Mouse (Mus musculus) CD4-positive naive resting alpha-beta T cell, adult 76 days (primary cell): ENCODE results near the gene Scly. TPM values are rescaled to one million over a fixed set of nuclear protein-coding genes. Genes with fewer than 3 reads are reported as not detected.

Experiments used
- total RNA-seq: library from RNA; stranded (reverse); gene quantifications from one replicate; pipeline ENCODE4 v1.2.4, GENCODE M21; 2023

Scly gene
- total RNA-seq: 16.3 TPM

DNA sequence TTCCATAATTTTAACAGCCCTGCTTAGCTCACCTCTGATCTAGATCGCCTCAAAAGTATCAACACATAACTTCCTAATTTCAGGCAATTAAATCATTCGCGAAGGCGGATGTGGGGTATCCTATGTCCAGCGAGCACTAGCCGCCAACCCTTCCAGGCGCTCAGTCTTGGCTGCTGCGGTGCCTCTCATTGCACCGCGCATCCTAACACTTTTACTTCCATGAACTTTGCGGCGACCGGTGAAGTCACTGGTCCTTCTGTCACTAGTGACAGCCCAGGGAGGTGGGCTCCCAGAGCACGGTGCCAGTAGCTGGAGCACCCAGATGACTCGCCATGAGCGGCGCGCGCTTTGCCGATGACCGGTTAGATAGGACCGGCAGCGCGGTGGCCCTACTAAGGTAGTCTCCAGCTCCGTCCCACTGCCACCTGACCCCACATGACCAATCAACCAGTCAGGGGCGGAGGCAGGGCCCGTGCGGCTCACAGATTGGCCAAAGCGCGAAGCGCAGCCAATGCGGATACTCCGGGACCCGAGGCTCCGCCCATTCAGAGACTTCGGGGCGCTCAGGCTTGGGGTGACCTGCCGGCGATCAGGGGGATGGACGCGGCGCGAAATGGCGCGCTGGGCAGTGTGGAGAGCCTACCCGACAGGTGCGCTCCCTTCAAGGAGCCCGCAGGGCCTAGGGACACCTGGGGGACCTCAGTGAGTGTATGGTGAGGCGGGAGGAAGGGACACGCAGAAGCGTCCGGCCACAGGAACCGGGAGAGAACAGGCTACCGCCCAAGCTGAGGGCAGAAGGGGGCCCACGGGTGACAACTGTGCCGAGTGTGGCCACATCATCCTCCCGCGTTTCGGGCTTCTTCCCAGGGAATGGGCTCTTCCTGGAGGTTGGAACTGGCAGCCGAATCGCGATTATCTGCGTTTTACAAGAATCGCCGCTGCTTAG lies at the start of gene Scly:
Scly (plus strand) TSS at position 540 of the 946 bp plus-strand sequence.

DNA sequence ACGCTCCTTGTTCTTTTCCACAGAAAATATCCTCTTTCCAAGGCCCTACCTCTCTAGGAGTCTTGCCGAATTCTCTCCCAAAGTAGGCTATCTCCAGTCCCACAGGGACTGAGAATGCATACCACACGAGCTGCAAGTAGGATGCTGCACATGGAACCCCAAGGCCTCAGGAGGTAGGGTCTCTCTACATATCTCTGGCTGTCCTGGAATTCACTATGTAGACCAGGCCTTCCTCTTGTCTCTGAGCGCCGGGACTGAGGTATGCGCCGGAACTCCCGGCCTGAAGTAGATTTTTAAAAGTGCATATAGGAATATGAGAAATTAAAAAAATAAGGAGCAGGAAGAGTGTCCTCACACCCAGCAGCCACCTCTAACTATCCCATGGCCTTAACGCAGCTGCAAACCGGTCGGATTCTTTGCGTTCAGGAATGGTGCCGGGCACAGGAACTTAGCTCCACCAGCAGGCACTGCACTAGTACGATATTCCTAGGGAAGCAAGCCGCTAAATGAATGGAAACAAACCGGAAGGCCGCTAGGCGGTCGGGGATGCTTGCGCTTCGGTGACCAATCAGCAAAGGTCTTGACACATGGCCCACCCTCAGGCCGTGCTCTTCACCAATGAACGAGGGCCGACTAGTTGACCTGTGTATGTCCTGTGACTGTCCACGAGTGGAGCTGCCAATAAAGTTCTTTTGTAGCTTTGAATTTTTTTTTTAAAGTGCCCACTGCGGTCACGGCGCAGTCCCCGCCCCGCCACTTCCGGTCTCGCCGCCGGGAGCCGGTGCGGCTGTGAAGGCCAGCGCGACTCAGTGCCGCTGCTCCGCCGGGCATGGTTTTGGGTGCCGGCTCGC lies 48.3 kb upstream of the Scly start, which contains the start of gene Ube2f:
Ube2f (plus strand) TSS at position 741 of the 851 bp plus-strand sequence.

GRCm38 (mm10) chr1:91321760-91322438 lies 23.8 kb downstream of the Scly start, which contains the start of gene Espnl:
Gene Espnl (plus strand): TSS chr1:91322075.

DNA sequence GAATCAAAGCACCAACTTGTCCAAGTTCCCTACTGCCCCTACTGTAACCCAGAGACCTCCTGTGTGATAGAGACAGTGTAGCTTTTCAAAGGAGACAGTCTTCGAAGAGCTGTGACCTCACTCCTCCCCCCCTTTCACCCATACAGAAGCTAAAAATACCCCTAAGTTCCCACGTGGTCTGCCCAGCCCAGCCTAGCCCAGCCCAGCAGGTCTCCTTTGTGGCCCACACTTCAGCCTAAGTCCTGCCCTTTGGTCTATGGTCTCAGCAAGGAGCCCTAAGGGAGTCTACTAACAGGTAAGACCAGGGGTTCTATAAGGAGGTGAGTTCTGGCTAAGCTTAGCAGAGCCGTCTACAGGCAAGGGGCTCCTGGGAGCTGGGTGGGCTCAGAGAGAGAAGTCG lies 52.7 kb downstream of the Scly start, which contains the start of gene Klhl30:
Klhl30 (plus strand) TSS at position 176 of the 400 bp plus-strand sequence.

DNA sequence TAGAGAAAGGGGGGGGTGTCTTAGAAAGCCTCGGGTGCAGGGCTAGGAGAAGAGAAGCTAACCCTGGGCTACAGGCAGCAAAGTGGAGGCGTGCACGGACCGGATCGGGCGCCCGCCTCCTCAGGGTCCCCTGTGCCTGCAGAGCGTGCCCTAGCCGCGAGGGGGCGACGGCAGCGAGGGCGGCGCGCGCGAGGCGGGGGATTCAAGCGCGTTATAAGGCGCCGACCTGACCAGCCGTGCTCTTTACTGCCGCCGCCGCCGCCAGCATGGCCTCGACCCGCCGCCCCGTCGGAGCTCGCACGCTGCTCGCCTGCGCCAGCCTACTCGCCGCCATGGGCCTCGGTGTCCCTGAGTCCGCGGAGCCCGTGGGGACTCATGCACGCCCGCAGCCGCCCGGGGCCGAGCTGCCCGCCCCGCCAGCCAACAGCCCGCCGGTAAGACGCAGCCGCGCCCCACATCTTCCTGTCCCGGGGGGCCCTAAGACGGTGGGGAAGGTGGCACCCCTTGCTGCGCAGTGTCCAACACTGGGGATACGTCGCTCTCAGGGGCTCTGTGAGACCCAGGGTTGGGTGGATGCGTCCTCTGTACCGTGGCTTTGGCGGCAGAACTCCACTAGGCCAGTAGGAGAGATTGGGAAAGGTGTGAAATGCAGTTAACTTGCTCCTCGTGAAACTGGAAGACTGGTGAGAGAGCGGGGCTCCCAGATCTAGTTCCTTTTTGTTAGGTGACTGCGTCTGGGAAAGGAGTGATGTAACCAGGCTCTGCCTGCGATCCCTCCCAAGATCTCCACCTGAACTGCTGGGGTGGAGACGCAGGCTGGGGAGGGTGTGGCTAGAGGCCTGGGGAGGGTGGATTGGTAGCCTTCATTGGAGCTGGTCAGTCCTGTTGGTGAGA lies 68.3 kb downstream of the Scly start, which contains the start of gene Erfe:
Erfe (plus strand) TSS at position 216 of the 894 bp plus-strand sequence.

Other genes starting within 250 kb of the Scly start
- 0.82 TPM for gene Rbm44, start 153.2 kb upstream of the Scly start, total RNA-seq
- gene Ramp1, start 118.5 kb upstream of the Scly start, total RNA-seq: 17.5 TPM
- 55.4 TPM for gene Ube2f, start 48.0 kb upstream of the Scly start, total RNA-seq
- gene Espnl, start 23.7 kb downstream of the Scly start, total RNA-seq: 0.23 TPM
- gene Klhl30, start 52.7 kb downstream of the Scly start, total RNA-seq: not detected
- 0.62 TPM for gene Erfe, start 68.1 kb downstream of the Scly start, total RNA-seq
- gene Ilkap, start 100.5 kb downstream of the Scly start, total RNA-seq: 146 TPM
- 27.0 TPM for gene Hes6, start 115.7 kb downstream of the Scly start, total RNA-seq
- gene Per2, start 161.0 kb downstream of the Scly start, total RNA-seq: 16.4 TPM
- gene Traf3ip1, start 196.3 kb downstream of the Scly start, total RNA-seq: 4.8 TPM
- gene Asb1, start 242.2 kb downstream of the Scly start, total RNA-seq: 9.3 TPM